In the genomic region with DNA sequence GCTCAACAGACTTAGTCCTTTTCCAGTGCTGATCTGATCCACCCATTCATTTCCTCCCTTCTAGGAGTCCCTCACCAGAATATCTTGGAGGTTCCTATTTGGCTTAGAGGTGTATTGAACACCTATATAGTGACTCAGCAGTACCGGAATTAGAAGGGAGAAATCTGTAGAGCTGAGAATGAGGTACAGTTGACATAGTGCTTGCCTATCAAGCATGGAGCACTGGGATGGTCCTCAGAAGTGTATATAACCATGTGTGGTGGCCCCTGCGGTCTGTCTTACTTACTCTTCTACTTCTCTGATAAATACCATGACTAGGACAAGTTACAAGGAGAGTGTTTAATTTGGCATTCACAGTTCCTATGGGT, we compare ENCODE assay signal across 1 mouse cellular context.
TF ChIP-seq lines count a peak whose summit lies in the region.

No protein-coding gene starts in this region.

TF ChIP-seq in MEL, 35 proteins besides CTCF, POLR2A, EP300 and RAD21:
- TF ChIP-seq SIN3A (IDR thresholded peaks at IDR 0.05; ENCODE audit: low read length) (no peak), CHD1 (IDR thresholded peaks at IDR 0.05; ENCODE audit: low read depth, low read length) (no peak), HCFC1 (IDR thresholded peaks at IDR 0.05; ENCODE audit: low read depth, low read length) (no peak), POLR2AphosphoS5 (IDR thresholded peaks at IDR 0.05; ENCODE audit: borderline replicate concordance, low read depth, low read length) (no peak)
